28 mouse cellular contexts compared by ENCODE assay signal in the genomic region with DNA sequence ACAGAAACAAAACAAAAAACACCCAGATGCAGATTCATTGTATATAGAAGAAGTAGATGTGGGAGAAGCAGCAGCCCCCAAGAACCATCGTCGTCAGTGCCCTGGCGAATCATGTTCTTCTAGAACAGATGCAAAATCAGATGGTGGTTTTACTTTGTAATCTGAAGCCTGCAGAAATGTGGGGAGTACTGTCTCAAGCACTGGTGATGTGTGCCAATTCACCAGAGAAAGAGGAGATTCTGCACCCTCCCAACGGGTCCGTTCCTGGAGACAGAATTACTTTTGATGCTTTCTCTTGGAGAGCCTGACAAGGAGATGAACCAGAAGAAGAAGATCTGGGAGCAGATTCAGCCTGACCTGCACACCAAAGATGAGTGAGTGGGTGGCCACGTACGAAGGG.
A peak's percentile ranks its signal among the peaks of the same experiment; 100 is the strongest.
DNase-seq lines count a peak whose midpoint lies in the region; ATAC-seq lines count a peak whose summit lies in the region.
"Had no signal": no experiment of that assay in that cellular context is flagged by ENCODE, and none has a peak within 500 bp of the region (broad histone marks: within the 10 kb centered on the region; RNA-seq: fewer than 3 reads in every experiment).

No protein-coding gene starts in this region.

- H3K4me2 ChIP-seq in embryonic facial prominence, embryonic 13.5 days = 0 out of 2 replicates have a peak overlapping the region, but pooled peaks have one; percentile 3
- H3K4me2 ChIP-seq: forebrain, embryonic 12.5 days; heart, embryonic 15.5 days; intestine, embryonic 15.5 days; limb, embryonic 12.5 days; liver, embryonic 15.5 days; lung, embryonic 14.5 days; midbrain, embryonic 15.5 days had no signal

- 53% methylated on average over 7 of the region's 7 CpGs for WGBS in embryonic facial prominence, embryonic 13.5 days
- 86% methylated on average over 7 of the region's 7 CpGs for WGBS in embryonic facial prominence, embryonic 10.5 days

- no peaks in the 10 kb centered on the region for H3K9me3 ChIP-seq in embryonic facial prominence, embryonic 13.5 days
- no peaks in the 10 kb centered on the region for H3K9me3 ChIP-seq in embryonic facial prominence, embryonic 10.5 days
- H3K9me3 ChIP-seq: forebrain, embryonic 12.5 days; heart, embryonic 10.5 days; heart, embryonic 15.5 days; intestine, embryonic 15.5 days; limb, embryonic 12.5 days; liver, embryonic 15.5 days; midbrain, embryonic 15.5 days had no signal

- no peak overlapping the region for H3K9ac ChIP-seq in embryonic facial prominence, embryonic 13.5 days
- H3K9ac ChIP-seq: forebrain, embryonic 12.5 days; heart, embryonic 15.5 days; intestine, embryonic 15.5 days; limb, embryonic 12.5 days; liver, embryonic 15.5 days; lung, embryonic 14.5 days; midbrain, embryonic 15.5 days had no signal

- H3K27me3 ChIP-seq in embryonic facial prominence, embryonic 13.5 days = no peaks in the 10 kb centered on the region
- H3K27me3 ChIP-seq in embryonic facial prominence, embryonic 10.5 days (replicated peaks; ENCODE audit: low read depth, poor library complexity, severe bottlenecking) = no peaks in the 10 kb centered on the region
- H3K27me3 ChIP-seq: CH12.LX; forebrain, embryonic 12.5 days; heart, embryonic 15.5 days; intestine, embryonic 15.5 days; limb, embryonic 12.5 days; liver, embryonic 15.5 days; midbrain, embryonic 15.5 days had no signal

- no peaks in the 10 kb centered on the region for H3K36me3 ChIP-seq in embryonic facial prominence, embryonic 13.5 days
- no peaks in the 10 kb centered on the region for H3K36me3 ChIP-seq in embryonic facial prominence, embryonic 10.5 days (replicated peaks)
- H3K36me3 ChIP-seq: forebrain, embryonic 12.5 days; heart, embryonic 10.5 days; heart, embryonic 15.5 days; intestine, embryonic 15.5 days; limb, embryonic 12.5 days; liver, embryonic 15.5 days; midbrain, embryonic 15.5 days had no signal

- no peak for DNase-seq in embryonic facial prominence, embryonic 10.5 days (ENCODE audit: low spot score)
- peak; percentile 32 for DNase-seq in brain, adult 2 months (ENCODE audit: low read depth, low spot score)
- DNase-seq in layer of hippocampus, adult 8-10 months (ENCODE audit: low spot score in 2 of 2) = peak; percentile 23 to 25
- peak; percentile 9 to 14 for DNase-seq in layer of hippocampus, postnatal 36 days
- no peak for DNase-seq in adrenal gland, postnatal 4 days (ENCODE audit: low spot score in 2 of 2)
- DNase-seq: adrenal gland, adult 2 months; adrenal gland, postnatal 36 days; cerebellum, adult 8-10 months; cerebellum, postnatal 25 days; gastrocnemius, adult 2 months; kidney, adult 2 months; kidney, postnatal 36 days; lung, embryonic 14.5 days; lung, postnatal 14 days; thymus, postnatal 4 days had no signal

- ATAC-seq in embryonic facial prominence, embryonic 13.5 days (ENCODE audit: insufficient number of reproducible peaks, insufficient read depth, low FRiP score, low TSS enrichment, low read depth) = no peak
- ATAC-seq in erythroblast, adult 5-6 weeks (replicated peaks; ENCODE audit: low FRiP score, poor library complexity, severe bottlenecking) = no peak
- ATAC-seq: activated CD4-positive, CD25-positive, alpha-beta regulatory T cell, adult 4 months; hindbrain, postnatal 0 days; intestine, embryonic 15.5 days; midbrain, embryonic 15.5 days had no signal

- no peak overlapping the region for H3K4me3 ChIP-seq in embryonic facial prominence, embryonic 13.5 days
- no peak overlapping the region for H3K4me3 ChIP-seq in embryonic facial prominence, embryonic 10.5 days
- H3K4me3 ChIP-seq: forebrain, embryonic 12.5 days; gastrocnemius, adult 2 months; heart, embryonic 10.5 days; heart, embryonic 15.5 days; intestine, embryonic 15.5 days; left cerebral cortex, adult 2 months; limb, embryonic 12.5 days; liver, embryonic 15.5 days; midbrain, embryonic 15.5 days had no signal

- H3K4me1 ChIP-seq in embryonic facial prominence, embryonic 13.5 days = peaks cover 5% of the 10 kb centered on the region; the same call in 1 of the 2 replicates
- no peaks in the 10 kb centered on the region for H3K4me1 ChIP-seq in embryonic facial prominence, embryonic 10.5 days
- H3K4me1 ChIP-seq: forebrain, embryonic 12.5 days; heart, embryonic 10.5 days; heart, embryonic 15.5 days; intestine, embryonic 15.5 days; limb, embryonic 12.5 days; liver, embryonic 15.5 days; midbrain, embryonic 15.5 days had no signal

- H3K27ac ChIP-seq in embryonic facial prominence, embryonic 13.5 days = no peak overlapping the region
- no peak overlapping the region for H3K27ac ChIP-seq in embryonic facial prominence, embryonic 10.5 days (replicated peaks)
- H3K27ac ChIP-seq: forebrain, embryonic 12.5 days; gastrocnemius, adult 2 months; heart, embryonic 10.5 days; heart, embryonic 15.5 days; hindbrain, postnatal 0 days; intestine, embryonic 15.5 days; left cerebral cortex, adult 2 months; limb, embryonic 12.5 days; liver, embryonic 15.5 days; midbrain, embryonic 15.5 days had no signal

Comparison
In these comparisons a context has a peak if more than half of its experiments do, and no peak if none do; other contexts are left out.
1. DNase-seq: peak in brain, adult 2 months (single experiment), layer of hippocampus, adult 8-10 months (2 of 2) and layer of hippocampus, postnatal 36 days (2 of 2); none in embryonic facial prominence, embryonic 10.5 days (single experiment) and adrenal gland, postnatal 4 days (0 of 2).